Mouse (Mus musculus): Measurements from ENCODE around the gene Gosr2. TPM values are rescaled to one million over a fixed set of nuclear protein-coding genes. Genes with fewer than 3 reads are reported as not detected.

Gene Gosr2
- 93.7 and 109 TPM in 2 replicates for total RNA-seq (2012; rRNA removed)
- total RNA-seq (2014; rRNA removed), result 106 and 108 TPM in 2 replicates
- 107 and 109 TPM in 2 replicates for polyA plus RNA-seq (2012; ENCODE audit: insufficient read length, low read depth)

- Histone ChIP-seq H3K4me1 (ENCODE audit: control insufficient read depth in 1 of 2, insufficient read depth in 2 of 2) (peaks cover 8 to 39% of the 10 kb centered on the region in 2 experiments; a peak in 2 of 4 replicates), H3K27ac (ENCODE audit: insufficient read depth, low read depth) (peak within 1 kb of the TSS; percentile 77), H3K27me3 (replicated peaks) (no peaks in the 10 kb centered on the region), H3K36me3 (replicated peaks in 1 of 2; ENCODE audit: control insufficient read depth in 1 of 2, insufficient read depth in 1 of 2, low read length in 1 of 2) (peaks cover 3 to 29% of the 10 kb centered on the region in 2 experiments), H3K4me3 (replicated peaks in 1 of 3; ENCODE audit: low read depth in 2 of 3, low read length in 2 of 3, poor library complexity in 1 of 3) (peak within 1 kb of the TSS; percentile 66 to 81 (median 78)), H3K4me2 (ENCODE audit: insufficient read depth, low read depth, poor library complexity, severe bottlenecking) (peak within 1 kb of the TSS; percentile 60), H3K9ac (ENCODE audit: insufficient read depth, low read depth) (peak within 1 kb of the TSS; percentile 72), H3K79me2 (replicated peaks; ENCODE audit: control insufficient read depth, extremely low read depth, insufficient read depth, poor library complexity, severe bottlenecking) (peaks cover 11% of the 10 kb centered on the region), H3K9me3 (replicated peaks; ENCODE audit: low read length) (no peaks in the 10 kb centered on the region)
- TF ChIP-seq SIN3A (IDR thresholded peaks at IDR 0.05; ENCODE audit: low read length), result peak; percentile 91; the same call in 1 of the 2 replicates
- TF ChIP-seq ZKSCAN1 (IDR thresholded peaks at IDR 0.05; ENCODE audit: borderline replicate concordance, low read depth, low read length), result no peak
- TF ChIP-seq KAT2A (IDR thresholded peaks at IDR 0.05; ENCODE audit: insufficient replicate concordance, low read length), result peak; percentile 77; the same call in 1 of the 2 replicates
- peak; percentile 44; the same call in 1 of the 2 replicates for TF ChIP-seq TBP (conservative IDR thresholded peaks at IDR 0.05; ENCODE audit: low read depth, low read length)
- TF ChIP-seq UBTF (IDR thresholded peaks at IDR 0.05; ENCODE audit: low read depth, low read length), result no peak; the same call in 1 of the 2 replicates
- TF ChIP-seq NELFE (IDR thresholded peaks at IDR 0.05; ENCODE audit: low read depth, low read length), result peak; percentile 89
- TF ChIP-seq ETS1 (conservative IDR thresholded peaks at IDR 0.05; ENCODE audit: low read depth, low read length), result peak; percentile 65; the same call in 1 of the 2 replicates
- no peak for TF ChIP-seq MAZ (IDR thresholded peaks at IDR 0.05; ENCODE audit: low read depth, low read length)
- peak; percentile 35; the same call in 1 of the 2 replicates for TF ChIP-seq ZMIZ1 (IDR thresholded peaks at IDR 0.05; ENCODE audit: low read depth, low read length)
- peak; percentile 99 for TF ChIP-seq MAX (IDR thresholded peaks at IDR 0.05; ENCODE audit: low read length)
- TF ChIP-seq ZNF384 (IDR thresholded peaks at IDR 0.05; ENCODE audit: low read depth, low read length), result no peak
- 0 out of 2 replicates have a peak, but pooled peaks have one; percentile 66 for TF ChIP-seq MYC (IDR thresholded peaks at IDR 0.05; ENCODE audit: low read depth, low read length)
- peak; percentile 93 for TF ChIP-seq POLR2A (IDR thresholded peaks at IDR 0.05; ENCODE audit: low read depth, low read length)
- TF ChIP-seq GABPA (IDR thresholded peaks at IDR 0.05; ENCODE audit: insufficient replicate concordance, low read depth, low read length), result peak; percentile 63
- TF ChIP-seq JUND (conservative IDR thresholded peaks at IDR 0.05; ENCODE audit: low read depth, low read length), result peak; percentile 36; the same call in 1 of the 2 replicates
- no peak for TF ChIP-seq ZC3H11A (IDR thresholded peaks at IDR 0.05; ENCODE audit: low read depth, low read length)
- TF ChIP-seq TCF12 (IDR thresholded peaks at IDR 0.05; ENCODE audit: low read depth, low read length), result no peak; the same call in 1 of the 2 replicates
- peak; percentile 99 for TF ChIP-seq ELF1 (IDR thresholded peaks at IDR 0.05; ENCODE audit: low read depth, low read length)
- 0 out of 2 replicates have a peak, but pooled peaks have one; percentile 65 for TF ChIP-seq EP300 (IDR thresholded peaks at IDR 0.05; ENCODE audit: low read length)
- peak; percentile 80; the same call in 1 of the 2 replicates for TF ChIP-seq POLR2AphosphoS2 (IDR thresholded peaks at IDR 0.05; ENCODE audit: low read depth, low read length)
- TF ChIP-seq MEF2A (IDR thresholded peaks at IDR 0.05; ENCODE audit: borderline replicate concordance, low read depth, low read length), result no peak; the same call in 1 of the 2 replicates
- 0 out of 2 replicates have a peak, but pooled peaks have one; percentile 23 for TF ChIP-seq MAFK (IDR thresholded peaks at IDR 0.05; ENCODE audit: insufficient replicate concordance, low read length)
- TF ChIP-seq MXI1 (IDR thresholded peaks at IDR 0.05; ENCODE audit: low read depth, low read length), result peak; percentile 90
- 0 out of 2 replicates have a peak, but pooled peaks have one; percentile 6 for TF ChIP-seq NRF1 (IDR thresholded peaks at IDR 0.05; ENCODE audit: low read depth, low read length)
- TF ChIP-seq IRF4 (IDR thresholded peaks at IDR 0.05; ENCODE audit: low read depth, low read length), result peak; percentile 77
- TF ChIP-seq CHD2 (IDR thresholded peaks at IDR 0.05; ENCODE audit: low read length), result no peak
- no peak for TF ChIP-seq USF1 (IDR thresholded peaks at IDR 0.05; ENCODE audit: low read depth, low read length)
- TF ChIP-seq BHLHE40 (IDR thresholded peaks at IDR 0.05; ENCODE audit: low read depth, low read length), result peak; percentile 79
- TF ChIP-seq HCFC1 (IDR thresholded peaks at IDR 0.05; ENCODE audit: low read depth, low read length), result peak; percentile 92
- peak; percentile 93 for DNase-seq (ENCODE audit: extremely low read depth)
- in situ Hi-C loops (cut with MboI; ENCODE audit: low pct_ligation_motif_present, low pct_unique_long_range_greater_than_20kb, low sequenced_read_pairs) (no loop called here), dilution Hi-C loops (cut with MboI; ENCODE audit: extremely low pct_ligation_motif_present, extremely low pct_unique_long_range_greater_than_20kb, low sequenced_read_pairs) (no loop called here)
Measured at GRCm38 (mm10) chr11:103697565-103698176, at the start of gene Gosr2. Gosr2 (minus strand) TSS chr11:103697898.

Measured in CH12.LX (cell line).